Mouse (Mus musculus) adrenal gland, postnatal 25 days (tissue): ENCODE measurements around the gene Tbcd. TPM values are rescaled to one million over a fixed set of nuclear protein-coding genes. Genes with fewer than 3 reads are reported as not detected.

ENCODE experiments used
- DNase-seq: peaks from one replicate; pipeline ENCODE4 v3.0.0; 2021; ENCODE audit warnings: mixed read lengths
- total RNA-seq: library from RNA; stranded (reverse); gene quantifications from 2 replicates; pipeline ENCODE4 v1.2.3, GENCODE M21; 2021

Tbcd gene
- total RNA-seq, 1 experiment from 2014 or later, result 40.4 TPM

GRCm38 (mm10) chr11:121542471-121542870 is 90.7 kb downstream of the Tbcd start:
- DNase-seq, result no peak

GRCm38 (mm10) chr11:121543287-121543856 is 91.6 kb downstream of the Tbcd start:
- DNase-seq, result peak; percentile 75

DNA sequence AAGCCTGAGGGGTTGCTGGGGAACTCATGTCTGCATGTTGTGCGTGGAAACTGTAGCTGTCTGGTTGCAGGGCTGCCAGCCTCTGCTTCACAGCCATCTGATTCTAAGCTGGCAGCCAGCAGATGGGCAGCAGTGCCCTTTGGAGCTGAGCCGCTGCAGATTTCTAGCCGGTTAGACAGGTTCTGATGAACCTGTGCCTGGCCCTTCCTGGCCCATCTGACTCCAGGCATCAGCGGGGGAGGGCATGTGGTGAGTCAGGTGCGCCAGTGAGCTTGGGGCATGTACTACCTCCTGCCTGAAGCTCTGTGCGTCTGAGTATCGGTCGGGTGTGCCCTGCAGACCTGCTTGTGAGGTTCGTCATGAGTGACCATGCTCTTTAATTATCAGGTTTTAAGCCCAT is 92.2 kb downstream of the Tbcd start:
- peak; percentile 23 for DNase-seq

DNA sequence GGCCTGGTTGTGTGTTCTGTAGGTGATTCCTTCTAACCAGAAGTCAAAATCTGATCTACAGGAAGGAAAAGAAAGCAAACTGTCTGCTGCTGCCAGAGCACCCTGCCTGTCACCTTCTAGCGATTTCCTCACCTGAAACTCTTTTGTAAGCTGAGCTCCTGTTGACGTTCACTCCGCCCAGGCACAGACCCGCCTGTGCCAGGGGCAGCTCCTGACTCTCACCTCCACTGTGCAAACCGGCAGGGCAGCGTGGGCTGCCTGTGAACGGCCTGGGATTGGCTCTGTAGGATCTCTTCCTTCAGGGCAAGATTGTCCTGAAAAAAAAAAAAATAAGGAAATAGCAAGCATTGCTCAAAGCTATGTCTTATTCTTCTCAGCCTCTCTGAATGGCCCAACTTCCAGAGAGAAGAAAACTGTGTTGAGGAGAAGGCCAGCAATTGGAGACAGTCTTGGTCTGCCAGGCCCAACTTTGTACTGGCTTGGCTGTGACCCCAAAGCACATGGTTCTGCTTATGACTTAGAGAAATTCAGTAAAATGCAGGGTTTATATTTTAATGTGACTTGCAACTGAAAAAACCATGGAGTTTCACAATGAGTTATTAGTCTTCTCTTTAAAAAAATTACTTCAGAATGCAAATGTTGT is 93.1 kb downstream of the Tbcd start:
- no peak for DNase-seq

GRCm38 (mm10) chr11:121545398-121546034 is 93.8 kb downstream of the Tbcd start:
- no peak for DNase-seq

- no peak for DNase-seq
Observed at GRCm38 (mm10) chr11:121547234-121547633, 95.5 kb downstream of the Tbcd start.

- DNase-seq, result no peak
Observed at GRCm38 (mm10) chr11:121547925-121548324, 96.2 kb downstream of the Tbcd start.

GRCm38 (mm10) chr11:121548996-121549842 is 97.5 kb downstream of the Tbcd start:
- DNase-seq, result no peak

DNA sequence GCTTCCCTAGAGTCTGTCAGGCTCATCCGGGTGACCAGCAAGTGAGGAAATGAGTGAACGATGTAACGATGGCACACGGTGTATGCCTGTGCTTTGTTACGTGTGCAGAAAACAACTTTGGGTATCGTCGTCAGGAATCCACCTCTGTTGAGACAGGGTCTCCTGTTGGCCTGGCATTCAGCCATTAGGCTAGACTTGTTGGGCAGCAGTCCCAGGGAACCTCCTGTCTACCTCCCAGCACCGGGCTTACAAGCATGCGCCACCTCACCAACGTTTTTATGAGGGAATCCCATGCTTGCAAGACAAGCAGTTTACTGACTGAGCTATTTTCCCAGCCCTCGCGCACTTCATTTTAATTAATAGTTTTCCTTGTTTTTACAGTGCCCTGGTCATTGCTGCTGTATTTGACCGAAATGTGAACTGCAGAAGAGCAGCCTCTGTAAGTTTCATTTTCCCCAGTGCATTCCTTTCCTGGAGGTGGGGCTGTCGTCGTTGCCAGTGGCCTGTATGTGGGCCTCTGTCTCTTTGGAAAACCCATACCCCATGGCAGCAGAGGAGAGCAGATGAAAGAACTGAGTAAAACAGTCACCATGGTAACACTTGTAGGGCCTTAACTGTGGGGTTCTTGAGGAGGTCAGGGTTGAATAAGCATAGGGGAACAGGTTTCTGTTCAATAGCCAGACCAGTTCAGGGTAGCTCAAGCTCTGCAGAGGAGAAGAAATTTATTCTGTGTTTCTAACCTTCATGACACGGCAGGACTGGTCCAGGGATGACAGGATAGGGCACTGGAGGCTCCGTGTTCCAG is 98.3 kb downstream of the Tbcd start:
- no peak for DNase-seq

DNA sequence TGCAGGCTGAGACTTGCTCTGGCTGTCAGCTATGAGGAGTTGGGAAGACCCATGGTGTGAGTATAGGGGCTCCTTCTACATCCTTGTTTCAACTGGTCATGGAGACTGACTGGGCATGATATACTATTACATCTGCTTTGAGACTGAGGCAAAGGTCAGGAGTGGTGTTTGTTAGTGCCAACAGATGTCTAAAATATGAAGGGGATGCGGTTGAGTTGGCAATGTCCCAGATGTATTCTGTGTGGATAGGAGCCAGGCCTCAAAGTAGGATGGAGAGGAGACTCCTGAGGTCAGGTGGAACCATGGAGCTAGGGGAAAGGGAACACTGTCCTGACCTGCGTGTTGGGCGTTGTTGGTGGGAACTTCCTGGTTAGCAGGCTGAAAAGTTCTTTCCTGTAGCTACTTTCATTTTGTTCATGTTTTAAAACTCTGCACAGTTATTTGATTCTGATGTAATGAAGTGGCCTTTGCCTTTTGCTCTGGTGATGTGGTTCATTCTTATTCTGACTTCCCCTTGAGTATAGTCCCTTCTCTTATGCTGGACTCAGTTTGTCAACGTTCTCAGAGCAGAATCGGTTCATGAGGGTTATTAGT is 99.6 kb downstream of the Tbcd start:
- DNase-seq, result no peak

GRCm38 (mm10) chr11:121552167-121552566 is 100.4 kb downstream of the Tbcd start:
- no peak for DNase-seq

GRCm38 (mm10) chr11:121552846-121553457 is 101.2 kb downstream of the Tbcd start:
- no peak for DNase-seq

- DNase-seq, result no peak
Observed at GRCm38 (mm10) chr11:121553458-121553857, 101.7 kb downstream of the Tbcd start.

GRCm38 (mm10) chr11:121556727-121557126 is 105.0 kb downstream of the Tbcd start:
- no peak for DNase-seq

- DNase-seq, result no peak
Observed at GRCm38 (mm10) chr11:121557946-121558345, 106.2 kb downstream of the Tbcd start.

- no peak for DNase-seq
Observed at GRCm38 (mm10) chr11:121558522-121558921, 106.8 kb downstream of the Tbcd start.

DNA sequence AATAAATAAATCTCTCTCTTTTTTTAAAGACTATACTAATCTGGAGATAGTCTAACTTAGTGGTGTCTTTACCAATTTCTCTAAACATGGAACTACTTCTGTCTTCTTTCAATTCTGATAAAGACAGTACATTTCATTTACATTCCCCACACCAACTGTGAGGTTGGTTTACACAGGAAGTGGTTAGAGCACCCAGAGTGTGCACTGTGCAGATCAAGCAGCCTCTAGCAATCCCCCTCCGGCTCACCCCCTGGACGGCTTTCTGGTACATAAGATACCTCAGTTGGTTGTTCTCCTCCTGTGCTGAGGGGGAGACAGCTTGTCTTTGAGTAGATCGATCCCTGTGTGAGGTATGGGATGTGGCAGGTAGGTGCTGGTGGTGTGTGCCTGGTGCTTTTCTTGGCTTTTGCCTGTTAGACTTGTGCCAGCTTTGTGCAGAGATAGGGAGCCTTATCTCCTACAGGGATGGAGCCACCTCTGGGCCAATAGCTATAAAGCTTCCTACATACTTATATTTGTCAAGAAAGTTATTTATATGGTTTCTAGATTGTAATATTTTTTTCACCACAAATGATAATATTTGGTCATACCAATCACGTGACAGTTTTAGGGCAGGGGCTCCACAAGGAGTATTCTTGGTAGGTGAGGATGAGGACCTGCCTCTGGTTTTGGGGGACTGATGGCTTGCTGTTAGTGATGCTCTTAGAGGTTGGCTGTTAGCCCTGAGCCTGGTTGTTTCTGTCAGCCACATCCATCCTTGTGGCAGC is 108.0 kb downstream of the Tbcd start:
- no peak for DNase-seq

DNA sequence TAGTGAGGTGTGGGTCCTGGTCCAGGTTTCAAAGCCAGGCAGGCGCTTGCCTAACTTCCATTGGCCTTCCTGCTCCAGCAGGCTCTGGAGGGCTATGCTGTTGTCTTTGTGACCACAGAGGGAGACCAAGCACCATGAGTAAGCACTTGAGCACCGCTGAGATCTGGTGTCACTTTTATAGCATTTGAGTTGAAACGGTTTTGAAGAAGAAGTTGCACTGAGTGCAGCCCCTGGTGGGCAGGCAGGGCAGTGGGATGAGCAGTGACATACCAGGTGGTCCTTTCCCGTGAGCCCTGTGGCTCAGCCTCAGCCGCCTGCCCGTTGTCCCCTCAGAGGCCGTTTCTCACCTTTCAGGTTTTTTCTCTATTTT is 108.5 kb downstream of the Tbcd start:
- no peak for DNase-seq

DNA sequence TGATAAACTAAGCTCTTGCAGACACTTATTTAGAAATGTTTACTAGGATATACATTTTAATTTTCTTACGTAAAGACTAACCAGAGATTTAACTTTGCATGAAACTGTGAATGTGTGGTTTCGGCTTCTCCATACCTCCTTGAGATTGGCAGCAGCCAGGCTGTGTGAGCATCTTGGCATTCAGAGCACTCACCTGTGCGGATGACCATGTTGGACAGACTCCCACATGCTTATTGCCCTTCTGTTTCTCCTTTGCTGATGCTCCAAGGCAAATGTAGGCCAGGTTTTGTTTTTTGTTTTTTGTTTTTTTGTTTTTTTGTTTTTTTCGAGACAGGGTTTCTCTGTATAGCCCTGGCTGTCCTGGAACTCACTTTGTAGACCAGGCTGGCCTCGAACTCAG is 111.6 kb downstream of the Tbcd start:
- DNase-seq, result no peak

DNA sequence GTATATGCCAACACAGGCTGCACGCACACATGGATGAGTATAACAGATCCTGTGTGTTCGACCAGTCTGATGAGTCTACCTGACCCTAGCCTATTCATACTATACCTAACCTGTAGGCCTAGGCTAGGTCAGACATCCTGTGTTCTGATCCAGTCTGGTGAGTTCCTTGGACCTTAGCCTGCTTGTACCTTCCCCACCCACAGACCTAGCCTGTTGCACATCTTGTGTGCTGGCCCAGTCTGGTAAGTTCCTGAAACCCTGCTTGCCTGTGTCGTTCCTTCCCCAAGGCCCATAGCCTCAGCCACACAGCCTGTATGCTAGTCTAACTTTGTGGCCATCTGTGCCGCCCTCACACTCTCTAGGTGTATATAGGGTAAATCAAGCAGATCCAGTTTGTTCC is 112.5 kb downstream of the Tbcd start:
- no peak for DNase-seq
